Mouse (Mus musculus) frontal cortex, postnatal 14 days (tissue): Measurements from ENCODE around the gene Slc4a10.

Source experiments
- DNase-seq, 2 experiments: peaks; one replicate each; pipeline ENCODE4 v3.0.0; 2022; ENCODE audit warnings: low spot score in 2 of 2

Gene Slc4a10

GRCm38 (mm10) chr2:62352035-62352434 is 305.8 kb downstream of the Slc4a10 start:
- no peak for DNase-seq

GRCm38 (mm10) chr2:62355766-62356165 is 309.5 kb downstream of the Slc4a10 start:
- DNase-seq, result no peak

- no peak for DNase-seq
Observed at GRCm38 (mm10) chr2:62356606-62357005, 310.3 kb downstream of the Slc4a10 start.

GRCm38 (mm10) chr2:62357259-62357658 is 311.0 kb downstream of the Slc4a10 start:
- no peak for DNase-seq

- DNase-seq, result no peak
Observed at GRCm38 (mm10) chr2:62360872-62361271, 314.6 kb downstream of the Slc4a10 start.

GRCm38 (mm10) chr2:62361514-62361913 is 315.3 kb downstream of the Slc4a10 start:
- no peak for DNase-seq

GRCm38 (mm10) chr2:62362211-62362610 is 315.9 kb downstream of the Slc4a10 start:
- DNase-seq, result no peak

GRCm38 (mm10) chr2:62363606-62364005 is 317.3 kb downstream of the Slc4a10 start:
- no peak for DNase-seq

GRCm38 (mm10) chr2:62368349-62369053 is 322.2 kb downstream of the Slc4a10 start:
- no peak for DNase-seq

GRCm38 (mm10) chr2:62370048-62370447 is 323.8 kb downstream of the Slc4a10 start:
- no peak for DNase-seq

- no peak for DNase-seq
Observed at GRCm38 (mm10) chr2:62373692-62374091, 327.4 kb downstream of the Slc4a10 start.
